Mouse (Mus musculus) midbrain, embryonic 15.5 days (tissue): ENCODE measurements around the gene Ptprm. TPM values are rescaled to one million over a fixed set of nuclear protein-coding genes. Genes with fewer than 3 reads are reported as not detected.

Source experiments
- ATAC-seq: fragments of 200-750 bp; cut with Nextera tagmentation; replicated peaks from 2 replicates; pipeline ENCODE4 v1.8.0; 2017; ENCODE audit warnings: moderate TSS enrichment
- H3K27ac ChIP-seq: fragments of 300-500 bp; sonication (generic); 2 replicates; pipeline ENCODE4 v1.5.1; 2015; ENCODE audit warnings: mild to moderate bottlenecking, inconsistent platforms
- H3K27me3 ChIP-seq: fragments of 300-500 bp; sonication (generic); replicated peaks from 2 replicates; pipeline ENCODE4 v1.6.1; 2015; ENCODE audit warnings: inconsistent platforms
- H3K36me3 ChIP-seq: fragments of 300-500 bp; sonication (generic); replicated peaks from 2 replicates; pipeline ENCODE4 v1.6.1; 2015; ENCODE audit warnings: inconsistent platforms
- H3K4me1 ChIP-seq: fragments of 300-500 bp; sonication (generic); 2 replicates; pipeline ENCODE4 v1.6.1; 2015; ENCODE audit warnings: inconsistent platforms
- H3K4me2 ChIP-seq: fragments of 300-500 bp; sonication (generic); 2 replicates; pipeline ENCODE4 v1.6.1; 2015; ENCODE audit warnings: inconsistent platforms, mild to moderate bottlenecking, moderate library complexity
- H3K4me3 ChIP-seq: fragments of 300-500 bp; sonication (generic); 2 replicates; pipeline ENCODE4 v1.5.1; 2015; ENCODE audit warnings: mild to moderate bottlenecking, inconsistent platforms
- H3K9ac ChIP-seq: fragments of 300-500 bp; sonication (generic); 2 replicates; pipeline ENCODE4 v1.6.1; 2015; ENCODE audit warnings: mild to moderate bottlenecking, inconsistent platforms
- H3K9me3 ChIP-seq: fragments of 300-500 bp; sonication (generic); 2 replicates; pipeline ENCODE4 v1.6.1; 2016; ENCODE audit warnings: inconsistent platforms
- WGBS: fragments of 180-500 bp; shearing (Covaris S2); methylation state at CpG from one replicate; pipeline ENCODE4 v1.1.7; 2015; ENCODE audit warnings: mixed read lengths; 5-methylcytosine and 5-hydroxymethylcytosine counted together
- polyA plus RNA-seq: library from polyadenylated mRNA; unstranded; fragments of >200 nt; fragmentation: Nextera tagmentation; extraction: Ambion mirVana; gene quantifications from 2 replicates; pipeline ENCODE4 v1.2.1, GENCODE M21; 2015

The Ptprm gene
- 20.3 and 21.8 TPM in 2 replicates for polyA plus RNA-seq

DNA sequence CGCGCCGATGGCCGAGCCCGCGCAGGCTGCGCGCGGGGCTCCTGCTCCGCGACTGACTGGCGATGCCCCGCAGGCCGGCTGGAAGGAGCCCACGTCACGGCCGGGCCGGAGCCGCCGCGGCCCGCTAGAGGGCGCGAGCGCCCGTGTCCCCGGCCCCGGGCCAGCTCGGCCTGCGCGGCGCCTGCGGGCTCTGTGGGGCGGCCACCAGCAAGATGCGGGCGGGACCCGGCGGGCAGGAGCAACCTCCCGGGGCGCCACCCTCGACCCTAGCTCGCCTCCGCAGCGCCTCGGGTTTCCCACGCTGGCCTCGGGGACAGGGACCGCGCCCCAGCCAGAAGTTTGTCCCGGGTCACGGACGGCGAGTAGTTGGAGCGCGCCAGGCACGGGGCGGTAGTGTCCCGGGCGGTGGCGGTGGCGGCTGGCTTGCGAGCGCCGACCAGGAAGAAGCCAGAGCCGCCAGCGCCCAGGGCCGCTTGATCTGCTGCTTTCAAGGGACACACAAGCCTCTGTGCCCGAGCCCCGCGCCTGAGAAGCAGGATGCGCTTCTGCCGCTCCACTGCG, at the start of gene Ptprm:
Gene Ptprm, minus strand, starts transcription at position 7 of the 561 bp plus-strand sequence.
- no peaks in the 10 kb centered on the region for H3K36me3 ChIP-seq
- 0% methylated on average over 61 of the region's 73 CpGs for WGBS
- H3K27ac ChIP-seq: peak within 1 kb of the TSS; percentile 79
- ATAC-seq: peak; percentile 95
- peak within 1 kb of the TSS; percentile 93 for H3K4me2 ChIP-seq
- H3K9ac ChIP-seq: peak within 1 kb of the TSS; percentile 67
- peak within 1 kb of the TSS; percentile 60 for H3K4me3 ChIP-seq
- H3K9me3 ChIP-seq: no peaks in the 10 kb centered on the region
- peaks cover 13% of the 10 kb centered on the region for H3K27me3 ChIP-seq
- peaks cover 29% of the 10 kb centered on the region for H3K4me1 ChIP-seq

DNA sequence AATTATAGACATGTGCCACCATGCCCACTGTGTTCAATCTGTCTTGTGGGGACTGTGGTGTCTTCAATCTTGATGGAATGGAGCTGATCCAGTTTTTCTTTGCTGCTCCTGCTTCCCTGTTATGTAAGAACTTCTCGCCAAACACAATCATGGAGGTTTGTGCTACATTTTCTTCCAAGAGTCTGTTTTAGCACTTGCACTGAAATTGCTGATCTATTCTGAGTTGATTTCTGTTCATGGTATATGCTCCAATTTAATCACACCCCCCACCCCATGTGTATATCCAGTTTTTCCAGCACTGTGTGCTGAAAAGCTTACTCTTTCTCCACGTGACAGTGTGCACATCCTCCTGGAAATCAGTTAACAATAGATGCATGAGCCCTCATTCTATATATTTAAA, 41.9 kb upstream of the Ptprm start:
- no peak overlapping the region for H3K9ac ChIP-seq
- no peak overlapping the region for H3K4me3 ChIP-seq
- H3K4me2 ChIP-seq: no peak overlapping the region
- WGBS: 80% methylated on average over 2 of the region's 2 CpGs
- no peaks in the 10 kb centered on the region for H3K9me3 ChIP-seq
- H3K27me3 ChIP-seq: no peaks in the 10 kb centered on the region
- no peak for ATAC-seq
- H3K4me1 ChIP-seq: no peaks in the 10 kb centered on the region
- H3K36me3 ChIP-seq: no peaks in the 10 kb centered on the region
- no peak overlapping the region for H3K27ac ChIP-seq

DNA sequence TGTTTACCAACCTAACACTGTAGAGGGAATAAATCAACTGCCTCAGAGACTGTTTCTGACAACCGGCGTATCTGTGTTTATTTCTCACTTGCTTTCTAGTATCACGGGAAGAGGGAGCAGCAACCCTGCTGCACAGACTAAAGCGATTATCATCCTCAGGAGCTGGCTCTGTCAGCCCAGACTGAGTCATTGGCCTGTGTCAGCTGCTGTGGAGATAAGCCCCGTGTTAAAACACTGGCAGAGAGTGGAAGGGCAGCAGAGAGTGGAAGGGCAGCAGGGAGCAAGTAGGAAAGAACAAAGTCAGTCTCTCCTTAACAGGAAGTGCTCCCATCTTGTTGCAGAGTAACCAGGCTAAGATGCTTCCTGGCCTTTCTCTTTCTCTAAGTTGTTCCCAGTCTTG, 36.6 kb upstream of the Ptprm start:
- H3K27me3 ChIP-seq: no peaks in the 10 kb centered on the region
- no peak overlapping the region for H3K4me3 ChIP-seq
- WGBS: 54% methylated on average over 5 of the region's 5 CpGs
- ATAC-seq: no peak
- no peaks in the 10 kb centered on the region for H3K36me3 ChIP-seq
- H3K9me3 ChIP-seq: no peaks in the 10 kb centered on the region
- no peak overlapping the region for H3K4me2 ChIP-seq
- no peak overlapping the region for H3K9ac ChIP-seq
- H3K27ac ChIP-seq: no peak overlapping the region
- H3K4me1 ChIP-seq: 0 out of 2 replicates have a peak, but pooled peaks cover 3% of the 10 kb centered on the region

DNA sequence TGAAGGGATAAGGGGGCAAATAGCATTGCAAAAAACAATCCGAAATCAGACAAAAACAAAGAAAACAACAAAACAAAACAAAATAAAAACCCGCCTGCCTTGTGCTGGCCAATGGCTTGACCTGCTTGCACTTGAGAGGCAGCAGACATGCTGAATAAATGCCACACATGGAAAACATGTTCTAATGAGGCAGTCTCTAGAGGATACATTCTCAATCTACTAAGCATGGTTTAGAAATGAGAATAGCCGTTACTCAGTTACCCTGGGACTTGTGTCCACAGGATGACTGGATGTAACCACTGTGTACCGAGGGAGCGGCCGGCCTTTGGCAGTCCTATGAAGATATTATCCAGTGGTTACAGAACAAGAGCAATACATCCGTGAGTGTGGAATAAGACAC, 33.9 kb upstream of the Ptprm start:
- WGBS: 72% methylated on average over 7 of the region's 7 CpGs
- 0 out of 2 replicates have a peak, but pooled peaks cover 3% of the 10 kb centered on the region for H3K4me1 ChIP-seq
- H3K4me3 ChIP-seq: no peak overlapping the region
- H3K4me2 ChIP-seq: no peak overlapping the region
- no peak for ATAC-seq
- no peak overlapping the region for H3K27ac ChIP-seq
- no peaks in the 10 kb centered on the region for H3K36me3 ChIP-seq
- H3K9ac ChIP-seq: no peak overlapping the region
- H3K27me3 ChIP-seq: no peaks in the 10 kb centered on the region
- no peaks in the 10 kb centered on the region for H3K9me3 ChIP-seq

DNA sequence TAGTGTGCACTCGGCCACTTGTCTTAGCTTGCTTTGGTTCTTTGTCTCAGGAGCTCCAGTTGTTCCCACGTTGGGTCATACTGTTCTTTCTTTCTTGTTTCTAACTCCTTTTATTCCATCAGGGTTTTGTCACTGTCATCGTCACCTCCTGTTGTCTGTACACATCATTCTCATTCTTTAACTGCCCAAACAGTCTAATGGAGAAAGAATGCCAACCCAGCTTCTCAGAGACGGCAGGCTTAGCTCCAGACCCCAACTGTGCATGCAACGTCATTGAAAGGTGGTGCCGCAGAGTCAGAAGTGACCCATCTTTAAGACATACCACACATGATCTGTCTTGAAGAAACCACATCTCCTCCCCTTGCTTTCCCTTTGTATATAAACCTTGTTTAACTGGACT, 31.0 kb upstream of the Ptprm start:
- H3K27me3 ChIP-seq: no peaks in the 10 kb centered on the region
- no peak for ATAC-seq
- 58% methylated on average over 6 of the region's 6 CpGs for WGBS
- H3K36me3 ChIP-seq: no peaks in the 10 kb centered on the region
- no peak overlapping the region for H3K27ac ChIP-seq
- H3K4me2 ChIP-seq: no peak overlapping the region
- H3K9me3 ChIP-seq: no peaks in the 10 kb centered on the region
- no peak overlapping the region for H3K4me3 ChIP-seq
- H3K9ac ChIP-seq: no peak overlapping the region
- 0 out of 2 replicates have a peak, but pooled peaks cover 3% of the 10 kb centered on the region for H3K4me1 ChIP-seq

DNA sequence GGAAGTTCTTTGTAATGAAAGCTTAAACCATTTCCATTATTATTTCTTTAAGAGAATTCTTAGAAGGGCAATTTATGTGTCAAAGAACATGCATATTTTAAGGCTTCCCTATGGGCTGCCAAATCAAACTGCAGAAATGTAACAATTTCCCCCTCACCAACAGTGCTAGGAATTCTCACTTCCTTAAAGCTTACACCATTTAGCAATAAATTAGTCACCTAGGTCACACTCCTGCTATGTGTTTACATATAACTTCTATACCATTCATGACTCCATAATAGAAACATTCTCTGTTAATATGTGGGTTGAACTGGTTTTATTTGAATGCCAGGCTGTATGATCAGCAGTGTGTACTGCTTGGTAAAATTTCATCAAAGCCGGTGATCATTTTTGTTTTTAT, 29.4 kb upstream of the Ptprm start:
- 94% methylated on average over 1 of the region's 1 CpGs for WGBS
- Histone ChIP-seq H3K4me2 (no peak overlapping the region), H3K9me3 (no peaks in the 10 kb centered on the region), H3K4me3 (no peak overlapping the region), H3K4me1 (0 out of 2 replicates have a peak, but pooled peaks cover 3% of the 10 kb centered on the region), H3K27me3 (no peaks in the 10 kb centered on the region), H3K36me3 (no peaks in the 10 kb centered on the region), H3K9ac (no peak overlapping the region), H3K27ac (no peak overlapping the region)
- ATAC-seq: no peak

DNA sequence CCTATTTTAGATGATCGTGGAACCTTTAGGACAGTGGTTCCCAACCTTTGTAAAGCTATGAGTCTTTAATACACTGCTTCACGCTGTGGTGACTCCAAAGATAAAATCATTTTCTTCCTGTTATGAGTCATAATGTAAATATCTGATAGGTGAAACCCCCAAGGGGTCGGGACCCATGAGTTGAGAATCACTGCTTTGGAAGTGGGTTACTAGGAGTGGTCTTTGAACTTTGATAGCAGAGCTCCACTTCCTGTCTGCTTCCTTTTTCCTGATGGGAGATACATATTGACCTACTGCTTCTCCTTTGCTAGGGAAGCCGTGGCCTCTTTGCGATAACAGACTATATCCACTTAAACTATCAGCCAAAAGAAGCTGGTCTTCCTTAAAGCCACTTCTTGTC, 27.4 kb upstream of the Ptprm start:
- H3K36me3 ChIP-seq: no peaks in the 10 kb centered on the region
- H3K9ac ChIP-seq: no peak overlapping the region
- H3K27ac ChIP-seq: no peak overlapping the region
- ATAC-seq: no peak
- no peak overlapping the region for H3K4me3 ChIP-seq
- WGBS: 87% methylated on average over 5 of the region's 5 CpGs
- no peak overlapping the region for H3K4me2 ChIP-seq
- H3K9me3 ChIP-seq: no peaks in the 10 kb centered on the region
- no peaks in the 10 kb centered on the region for H3K27me3 ChIP-seq
- H3K4me1 ChIP-seq: no peaks in the 10 kb centered on the region

DNA sequence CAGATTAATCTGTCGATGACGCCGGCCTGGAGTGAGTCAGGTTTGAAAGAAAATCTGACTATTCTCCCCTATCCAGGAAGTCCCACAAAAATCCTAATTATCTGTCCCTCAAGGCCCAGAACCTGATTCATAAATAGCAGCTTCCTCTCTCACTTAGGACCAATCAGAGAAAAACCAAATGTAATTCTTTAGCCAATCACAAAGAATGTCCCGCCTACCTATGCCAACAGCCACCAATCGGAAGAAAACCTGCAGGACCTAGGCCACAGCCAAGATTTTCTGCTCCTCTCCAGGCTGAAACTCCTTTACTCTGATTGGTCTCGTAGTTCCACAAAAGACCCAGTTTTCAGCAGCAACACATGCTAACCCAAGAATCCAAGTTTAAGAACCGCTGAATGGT, 13.6 kb upstream of the Ptprm start:
- H3K27me3 ChIP-seq: no peaks in the 10 kb centered on the region
- no peak overlapping the region for H3K4me3 ChIP-seq
- WGBS: 92% methylated on average over 7 of the region's 7 CpGs
- no peak for ATAC-seq
- H3K36me3 ChIP-seq: no peaks in the 10 kb centered on the region
- no peak overlapping the region for H3K4me2 ChIP-seq
- H3K4me1 ChIP-seq: no peaks in the 10 kb centered on the region
- H3K9me3 ChIP-seq: no peaks in the 10 kb centered on the region
- no peak overlapping the region for H3K9ac ChIP-seq
- no peak overlapping the region for H3K27ac ChIP-seq

DNA sequence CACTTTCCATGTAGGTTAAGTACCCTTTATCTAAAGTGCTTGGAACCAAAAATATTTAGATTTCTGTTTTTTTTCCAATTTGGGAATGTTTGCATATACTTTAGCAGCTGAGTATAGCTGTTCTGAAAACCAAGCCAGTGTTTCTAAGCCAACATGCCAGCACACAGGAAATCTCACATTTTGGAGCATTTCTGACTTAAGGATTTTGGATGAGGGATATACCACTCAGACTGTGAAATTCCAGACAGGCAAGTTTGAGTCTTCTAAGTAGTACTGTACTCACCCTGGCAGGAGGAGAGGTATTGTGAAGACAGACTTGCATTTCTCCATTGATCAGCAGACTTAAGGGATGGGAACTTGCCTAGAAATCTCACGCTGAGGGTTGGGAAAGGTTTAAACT, 10.2 kb upstream of the Ptprm start:
- Histone ChIP-seq H3K4me2 (no peak overlapping the region), H3K4me1 (peaks cover 7% of the 10 kb centered on the region; the same call in 1 of the 2 replicates), H3K36me3 (no peaks in the 10 kb centered on the region), H3K9ac (no peak overlapping the region), H3K27ac (no peak overlapping the region), H3K9me3 (no peaks in the 10 kb centered on the region), H3K4me3 (no peak overlapping the region), H3K27me3 (no peaks in the 10 kb centered on the region)
- WGBS: 75% methylated on average over 1 of the region's 1 CpGs
- ATAC-seq: no peak

DNA sequence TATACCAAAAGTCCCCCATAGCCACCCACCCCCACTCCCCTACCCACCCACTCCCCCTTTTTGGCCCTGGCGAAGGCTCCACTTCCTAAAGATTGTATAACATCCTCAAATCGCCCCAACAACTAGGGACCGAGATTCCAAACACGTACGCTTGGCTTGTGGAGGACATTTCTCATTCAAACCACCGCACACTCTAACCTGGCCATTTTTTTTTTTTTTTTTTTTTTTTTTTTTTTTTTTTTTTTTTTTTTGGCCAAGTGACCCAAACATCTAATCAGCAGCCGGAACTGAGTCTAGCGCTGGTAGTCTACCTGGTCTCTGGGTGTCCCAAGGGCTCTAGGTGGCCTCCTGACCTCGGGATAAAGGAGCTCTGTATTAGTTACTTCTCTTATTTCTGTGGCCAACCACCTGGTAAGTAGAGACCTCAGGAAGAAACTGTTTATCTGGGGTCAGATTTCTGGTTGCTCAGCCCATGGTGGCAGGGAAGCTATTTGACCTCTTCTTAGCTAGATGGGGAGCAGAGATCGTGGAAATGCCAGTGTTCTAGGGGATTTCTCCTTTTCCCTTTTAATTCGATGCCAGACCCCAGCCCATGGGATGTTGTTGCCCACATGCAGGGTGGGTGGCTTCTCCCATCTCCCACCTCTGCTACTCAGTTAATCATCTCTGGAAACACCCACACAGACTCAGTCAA, 9.3 kb upstream of the Ptprm start:
- Histone ChIP-seq H3K4me3 (no peak overlapping the region), H3K4me1 (peaks cover 7% of the 10 kb centered on the region; the same call in 1 of the 2 replicates), H3K9me3 (no peaks in the 10 kb centered on the region), H3K27ac (no peak overlapping the region), H3K9ac (no peak overlapping the region), H3K36me3 (no peaks in the 10 kb centered on the region), H3K27me3 (no peaks in the 10 kb centered on the region), H3K4me2 (no peak overlapping the region)
- no peak for ATAC-seq
- 80% methylated on average over 11 of the region's 11 CpGs for WGBS

DNA sequence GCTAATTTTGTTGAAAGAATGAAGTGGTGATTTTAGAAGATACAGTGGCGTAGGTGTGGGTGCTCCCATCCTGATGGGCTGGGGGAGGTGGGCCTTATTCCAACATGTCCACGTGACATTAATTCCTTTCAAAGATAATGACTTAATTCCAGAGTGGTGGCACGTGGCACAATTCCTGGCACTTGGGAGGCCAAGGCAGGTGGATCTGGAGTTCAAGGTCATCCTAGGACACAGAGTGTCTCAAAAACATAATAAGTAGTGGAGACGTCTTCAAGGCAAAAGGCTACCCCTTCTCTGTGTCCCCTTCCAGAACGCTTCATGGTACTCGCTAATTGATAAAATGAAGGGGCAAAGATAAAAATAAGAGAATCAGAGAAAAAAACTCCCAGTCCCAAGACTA, 7.9 kb upstream of the Ptprm start:
- WGBS: 84% methylated on average over 6 of the region's 6 CpGs
- H3K36me3 ChIP-seq: no peaks in the 10 kb centered on the region
- no peaks in the 10 kb centered on the region for H3K9me3 ChIP-seq
- H3K27ac ChIP-seq: no peak overlapping the region
- peaks cover 7% of the 10 kb centered on the region; the same call in 1 of the 2 replicates for H3K4me1 ChIP-seq
- H3K27me3 ChIP-seq: no peaks in the 10 kb centered on the region
- no peak overlapping the region for H3K4me2 ChIP-seq
- no peak for ATAC-seq
- no peak overlapping the region for H3K9ac ChIP-seq
- H3K4me3 ChIP-seq: no peak overlapping the region

DNA sequence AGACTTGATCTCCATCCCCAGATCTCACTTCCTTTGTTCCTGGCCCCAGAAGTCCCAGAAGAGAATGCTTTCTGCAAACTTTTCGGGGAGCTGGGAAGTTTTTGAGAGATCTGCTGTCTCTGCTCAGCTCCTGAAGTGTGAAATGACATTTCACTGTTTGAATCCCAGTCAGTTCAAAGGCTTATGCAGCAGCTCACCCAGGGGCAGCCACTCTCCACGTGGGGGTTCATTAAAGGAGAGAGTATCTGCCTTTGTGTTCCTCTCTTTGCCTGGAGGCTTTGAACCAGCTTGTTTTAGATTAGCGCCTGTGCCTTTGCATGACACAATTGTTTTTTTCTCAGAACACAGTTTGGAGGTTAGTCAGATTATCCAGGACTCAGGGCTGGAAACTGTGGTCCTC, 6.3 kb upstream of the Ptprm start:
- no peak overlapping the region for H3K27ac ChIP-seq
- peak; percentile 75 for ATAC-seq
- no peaks in the 10 kb centered on the region for H3K36me3 ChIP-seq
- peaks cover 8% of the 10 kb centered on the region for H3K4me1 ChIP-seq
- H3K4me2 ChIP-seq: no peak overlapping the region
- H3K4me3 ChIP-seq: no peak overlapping the region
- 1% methylated on average over 3 of the region's 3 CpGs for WGBS
- H3K27me3 ChIP-seq: peaks cover 7% of the 10 kb centered on the region; the same call in 1 of the 2 replicates
- H3K9me3 ChIP-seq: no peaks in the 10 kb centered on the region
- no peak overlapping the region for H3K9ac ChIP-seq

DNA sequence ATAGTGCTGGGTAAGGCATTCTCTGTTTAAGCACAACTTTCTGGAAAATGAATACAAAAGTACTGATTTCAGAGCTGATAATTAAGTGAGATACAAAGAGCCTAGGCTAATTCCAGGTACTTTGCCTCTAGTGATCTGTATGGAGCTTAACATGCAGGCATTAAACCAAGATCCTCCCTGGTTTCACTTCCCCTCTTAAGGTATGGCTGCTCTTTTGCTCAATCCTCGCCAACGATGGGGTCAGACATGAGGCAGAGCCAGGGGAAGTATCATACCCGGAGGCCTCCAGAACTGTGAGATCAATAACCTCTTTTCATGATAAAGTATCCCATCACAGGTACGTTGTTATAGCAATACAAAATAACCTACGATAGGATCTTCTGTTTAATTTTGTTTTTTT, 5.3 kb upstream of the Ptprm start:
- no peaks in the 10 kb centered on the region for H3K36me3 ChIP-seq
- H3K4me3 ChIP-seq: no peak overlapping the region
- 94% methylated on average over 5 of the region's 5 CpGs for WGBS
- H3K4me1 ChIP-seq: peaks cover 17% of the 10 kb centered on the region
- H3K9ac ChIP-seq: no peak overlapping the region
- no peak for ATAC-seq
- no peak overlapping the region for H3K4me2 ChIP-seq
- no peak overlapping the region for H3K27ac ChIP-seq
- H3K9me3 ChIP-seq: no peaks in the 10 kb centered on the region
- H3K27me3 ChIP-seq: peaks cover 7% of the 10 kb centered on the region; the same call in 1 of the 2 replicates
